Mouse (Mus musculus): Measurements from ENCODE around the gene Dcdc2b. TPM values are rescaled to one million over a fixed set of nuclear protein-coding genes. Genes with fewer than 3 reads are reported as not detected.

Gene Dcdc2b
- polyA plus RNA-seq, 1 experiment = 0.46 TPM

DNA sequence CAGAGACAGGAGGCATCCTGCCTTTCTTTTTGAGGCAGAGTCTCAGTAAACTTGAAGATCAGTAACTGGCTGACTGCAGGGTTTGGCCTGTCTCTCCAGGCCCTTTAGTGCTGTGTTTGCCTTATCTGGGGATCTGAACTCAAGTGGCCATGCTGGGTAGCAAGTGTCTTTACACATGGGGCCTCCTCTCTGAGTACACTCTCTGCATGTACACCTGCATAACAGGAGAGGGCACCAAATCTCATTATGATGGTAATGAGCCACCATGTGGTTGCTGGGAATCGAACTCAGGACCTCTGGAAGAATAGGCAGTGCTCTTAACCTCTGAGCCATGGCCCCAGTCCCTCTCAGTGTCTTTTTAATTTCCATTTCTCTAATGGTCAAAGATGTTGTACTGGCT is 31.8 kb downstream of the Dcdc2b start:
- Histone ChIP-seq H3K4me1 (peaks cover 26% of the 10 kb centered on the region), H3K27me3 (replicated peaks) (peaks cover 5% of the 10 kb centered on the region), H3K9me3 (no peaks in the 10 kb centered on the region), H3K4me3 (replicated peaks) (no peak overlapping the region), H3K36me3 (replicated peaks; ENCODE audit: low read length) (no peaks in the 10 kb centered on the region)
- TF ChIP-seq FLI1 (IDR thresholded peaks at IDR 0.05; ENCODE audit: low read length) = no peak
- no peak for TF ChIP-seq GATA1 (IDR thresholded peaks at IDR 0.05; ENCODE audit: borderline replicate concordance, low read length)

DNA sequence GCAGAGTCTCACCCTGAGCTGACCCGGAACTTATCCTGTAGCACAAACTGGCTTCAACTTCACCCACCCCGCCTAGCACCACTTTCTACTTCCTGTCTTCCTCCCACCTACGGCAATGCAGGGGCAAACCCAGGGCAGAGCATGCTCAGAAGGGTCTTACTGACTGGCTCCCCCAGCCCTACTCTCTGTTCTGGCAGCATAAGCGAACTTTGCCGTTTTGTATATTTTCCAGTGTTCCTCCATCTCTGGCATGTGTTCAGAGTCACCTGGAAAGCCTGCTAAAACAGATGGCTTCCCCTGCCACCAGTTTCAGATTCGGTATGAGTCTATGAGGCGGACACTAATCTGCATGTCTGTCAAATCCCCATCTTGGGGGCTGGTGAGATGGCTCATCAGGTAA is 33.7 kb downstream of the Dcdc2b start:
- Histone ChIP-seq H3K9me3 (no peaks in the 10 kb centered on the region), H3K27me3 (replicated peaks) (peaks cover 5% of the 10 kb centered on the region), H3K36me3 (replicated peaks; ENCODE audit: low read length) (no peaks in the 10 kb centered on the region), H3K4me3 (replicated peaks) (no peak overlapping the region), H3K4me1 (peaks cover 40% of the 10 kb centered on the region)
- no peak for TF ChIP-seq GATA1 (IDR thresholded peaks at IDR 0.05; ENCODE audit: borderline replicate concordance, low read length)
- TF ChIP-seq FLI1 (IDR thresholded peaks at IDR 0.05; ENCODE audit: low read length) = no peak

DNA sequence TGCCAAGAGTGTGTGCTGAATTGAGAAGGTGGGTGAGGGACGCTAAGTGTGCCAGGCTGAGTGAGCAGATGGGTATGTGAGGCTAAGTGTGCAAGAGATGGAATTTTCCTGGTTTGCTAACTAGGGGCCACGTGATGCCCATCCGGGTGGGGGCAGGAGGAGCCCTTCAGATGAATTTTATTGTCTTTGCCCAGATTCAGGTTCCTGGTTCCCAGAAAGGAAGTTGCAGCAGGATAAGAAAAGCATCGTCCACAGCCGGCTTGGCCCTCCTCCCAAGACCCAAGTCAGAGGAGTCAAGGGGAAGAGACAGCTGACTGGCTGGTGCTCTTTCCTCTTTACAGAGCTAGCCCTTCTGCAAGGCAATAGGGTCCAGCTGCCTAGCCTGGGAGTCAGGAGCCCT is 35.6 kb downstream of the Dcdc2b start, which contains the start of gene Fam167b:
Gene Fam167b, minus strand, starts transcription at position 84 of the 400 bp plus-strand sequence.
- Histone ChIP-seq H3K27me3 (replicated peaks) (peaks cover 8% of the 10 kb centered on the region), H3K4me3 (replicated peaks) (no peak within 1 kb of the TSS), H3K4me1 (peaks cover 48% of the 10 kb centered on the region), H3K9me3 (no peaks in the 10 kb centered on the region), H3K36me3 (replicated peaks; ENCODE audit: low read length) (no peaks in the 10 kb centered on the region)
- TF ChIP-seq FLI1 (IDR thresholded peaks at IDR 0.05; ENCODE audit: low read length) = no peak
- no peak for TF ChIP-seq GATA1 (IDR thresholded peaks at IDR 0.05; ENCODE audit: borderline replicate concordance, low read length)

DNA sequence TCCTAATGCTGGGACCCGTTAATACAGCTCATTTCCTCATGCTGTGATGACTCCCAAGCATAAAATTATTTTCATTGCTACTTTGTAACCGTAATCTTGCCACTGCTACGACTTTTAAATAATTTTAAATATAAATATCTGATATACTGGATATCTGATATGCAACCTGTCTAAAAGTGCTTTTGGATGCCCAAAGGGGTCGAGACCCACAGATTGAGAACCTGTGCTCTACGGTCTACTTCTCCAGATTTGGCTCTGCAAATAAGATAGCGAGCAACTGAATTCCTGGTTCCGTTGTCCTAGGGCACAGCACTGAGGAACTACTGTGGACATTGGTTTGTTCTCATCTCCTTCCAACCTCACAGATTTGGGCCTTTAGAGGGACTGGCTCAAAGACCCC is 36.4 kb downstream of the Dcdc2b start:
- no peaks in the 10 kb centered on the region for H3K9me3 ChIP-seq
- H3K4me1 ChIP-seq = peaks cover 56% of the 10 kb centered on the region

DNA sequence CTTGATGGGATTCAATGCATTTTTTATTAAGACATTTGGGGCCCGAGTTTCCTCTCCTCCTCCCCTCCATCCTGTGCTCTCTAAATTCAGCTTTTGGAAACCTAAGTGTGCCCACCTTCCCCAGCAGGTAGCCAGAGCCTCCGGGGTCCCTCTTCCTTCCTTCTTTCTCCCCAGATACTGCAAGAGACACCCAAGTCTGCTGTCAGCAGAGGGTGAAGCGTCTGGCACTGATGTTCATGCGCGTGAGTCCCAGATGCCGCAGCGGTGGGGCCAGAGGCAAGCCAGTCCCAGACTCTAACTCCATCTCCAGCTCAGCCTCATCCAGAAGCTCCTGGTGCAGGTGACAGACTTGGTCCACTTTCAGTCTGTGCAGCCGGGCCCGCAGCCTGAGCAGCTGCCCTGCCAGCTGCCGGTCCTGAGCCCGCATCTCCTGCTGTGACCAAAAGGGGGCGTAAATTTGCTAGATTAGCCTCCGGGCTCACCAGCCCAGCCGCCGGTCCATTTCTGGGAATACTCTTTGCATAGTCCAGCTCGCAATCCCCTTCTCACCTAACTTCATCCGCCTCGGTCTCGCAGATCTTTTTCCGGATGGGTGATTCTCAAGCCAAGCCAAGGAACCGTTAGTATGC is 37.1 kb downstream of the Dcdc2b start:
- peak overlapping the region; percentile 56 for H3K4me3 ChIP-seq (replicated peaks)
- H3K4me1 ChIP-seq = peaks cover 57% of the 10 kb centered on the region

More for the DNA sequence above, 36.4 kb downstream of the Dcdc2b start:
- Histone ChIP-seq H3K4me3 (replicated peaks) (no peak overlapping the region), H3K27me3 (replicated peaks) (peaks cover 15% of the 10 kb centered on the region), H3K36me3 (replicated peaks; ENCODE audit: low read length) (no peaks in the 10 kb centered on the region)
- TF ChIP-seq FLI1 (IDR thresholded peaks at IDR 0.05; ENCODE audit: low read length) (no peak), GATA1 (IDR thresholded peaks at IDR 0.05; ENCODE audit: borderline replicate concordance, low read length) (no peak)

DNA sequence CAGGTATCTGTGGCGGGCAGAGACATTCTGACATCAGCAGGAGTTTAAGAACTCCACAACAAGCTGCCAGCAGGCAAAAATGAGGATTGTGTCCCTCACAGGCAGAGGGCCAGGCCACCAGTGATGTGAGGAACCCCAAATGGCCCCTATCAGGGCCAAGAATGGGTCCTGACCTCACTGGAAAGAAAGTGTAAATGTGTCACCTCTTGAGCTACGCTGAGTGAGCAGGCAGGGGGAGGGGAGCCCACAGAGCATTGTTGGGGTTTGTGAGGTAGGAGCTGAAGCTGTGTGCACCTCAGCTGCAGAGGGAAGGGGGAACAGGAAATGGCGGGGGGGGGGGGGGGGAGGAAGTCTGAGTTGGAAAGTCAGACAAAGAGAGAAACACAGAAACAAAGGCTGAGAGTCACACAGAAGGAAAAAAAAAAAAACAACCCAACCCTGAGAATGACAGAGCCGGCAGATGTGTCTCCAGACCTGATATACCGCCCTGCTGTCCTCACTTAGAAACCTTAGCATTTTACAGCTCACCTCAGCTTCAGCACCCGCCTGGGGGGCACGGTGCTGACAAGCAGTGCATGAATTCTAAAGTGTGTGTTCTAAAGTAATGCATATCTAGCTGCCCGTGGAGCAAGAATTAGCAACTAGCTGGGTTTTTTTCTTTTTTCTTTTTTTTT is 38.7 kb downstream of the Dcdc2b start:
- Histone ChIP-seq H3K4me1 (peaks cover 55% of the 10 kb centered on the region), H3K36me3 (replicated peaks; ENCODE audit: low read length) (no peaks in the 10 kb centered on the region), H3K27me3 (replicated peaks) (peaks cover 15% of the 10 kb centered on the region), H3K4me3 (replicated peaks) (peak overlapping the region; percentile 82), H3K9me3 (no peaks in the 10 kb centered on the region)
- TF ChIP-seq FLI1 (IDR thresholded peaks at IDR 0.05; ENCODE audit: low read length) = no peak
- no peak for TF ChIP-seq GATA1 (IDR thresholded peaks at IDR 0.05; ENCODE audit: borderline replicate concordance, low read length)

More for the DNA sequence above, 37.1 kb downstream of the Dcdc2b start:
- Histone ChIP-seq H3K27me3 (replicated peaks) (peaks cover 15% of the 10 kb centered on the region), H3K36me3 (replicated peaks; ENCODE audit: low read length) (no peaks in the 10 kb centered on the region), H3K9me3 (no peaks in the 10 kb centered on the region)
- TF ChIP-seq GATA1 (IDR thresholded peaks at IDR 0.05; ENCODE audit: borderline replicate concordance, low read length) = no peak
- TF ChIP-seq FLI1 (IDR thresholded peaks at IDR 0.05; ENCODE audit: low read length) = no peak

DNA sequence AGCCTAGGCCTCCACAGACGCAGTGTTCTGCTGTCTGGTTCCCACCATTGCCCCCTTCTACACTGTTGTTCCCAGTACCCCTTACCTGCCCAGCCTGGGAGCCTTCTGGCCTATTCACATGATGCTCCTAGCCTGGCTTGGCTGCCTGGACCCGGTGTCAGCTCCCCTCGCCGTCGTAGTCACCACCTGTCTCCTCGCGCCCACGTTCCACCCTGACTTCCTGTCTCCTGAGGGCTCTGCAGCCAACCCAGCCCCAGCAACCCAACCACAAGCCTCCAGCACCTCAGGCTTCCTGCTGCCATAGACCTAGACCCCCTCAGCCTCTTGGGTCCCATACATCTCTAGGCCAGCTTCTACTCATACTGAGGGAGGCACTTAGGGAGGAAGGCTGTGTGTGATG is 40.6 kb downstream of the Dcdc2b start, which contains the start of gene Lck:
Gene Lck, minus strand, starts transcription at position 212 of the 400 bp plus-strand sequence.
- peaks cover 48% of the 10 kb centered on the region for H3K4me1 ChIP-seq
- no peaks in the 10 kb centered on the region for H3K36me3 ChIP-seq (replicated peaks; ENCODE audit: low read length)
- peaks cover 14% of the 10 kb centered on the region for H3K27me3 ChIP-seq (replicated peaks)
- no peaks in the 10 kb centered on the region for H3K9me3 ChIP-seq
- TF ChIP-seq GATA1 (IDR thresholded peaks at IDR 0.05; ENCODE audit: borderline replicate concordance, low read length) (no peak), FLI1 (IDR thresholded peaks at IDR 0.05; ENCODE audit: low read length) (no peak)
- peak within 1 kb of the TSS; percentile 14 for H3K4me3 ChIP-seq (replicated peaks)

DNA sequence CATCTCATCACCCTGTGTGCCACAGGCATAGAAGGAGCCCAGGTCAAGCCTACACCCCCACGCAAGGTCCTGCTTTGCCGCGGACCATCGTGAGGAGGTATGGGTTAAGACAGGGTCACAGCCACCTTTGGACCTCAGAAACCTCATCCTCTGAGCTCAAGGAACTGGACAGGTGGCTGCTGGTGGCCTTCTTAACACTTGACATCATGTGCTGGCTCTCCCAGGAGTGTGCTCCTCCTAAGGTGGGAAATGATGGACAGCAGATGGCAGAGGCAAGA is 41.0 kb downstream of the Dcdc2b start:
- no peak for TF ChIP-seq FLI1 (IDR thresholded peaks at IDR 0.05; ENCODE audit: low read length)
- no peak for TF ChIP-seq GATA1 (IDR thresholded peaks at IDR 0.05; ENCODE audit: borderline replicate concordance, low read length)
- H3K36me3 ChIP-seq (replicated peaks; ENCODE audit: low read length) = no peaks in the 10 kb centered on the region
- H3K4me3 ChIP-seq (replicated peaks) = no peak overlapping the region
- H3K4me1 ChIP-seq = peaks cover 44% of the 10 kb centered on the region
- H3K27me3 ChIP-seq (replicated peaks) = peaks cover 10% of the 10 kb centered on the region
- H3K9me3 ChIP-seq = no peaks in the 10 kb centered on the region

DNA sequence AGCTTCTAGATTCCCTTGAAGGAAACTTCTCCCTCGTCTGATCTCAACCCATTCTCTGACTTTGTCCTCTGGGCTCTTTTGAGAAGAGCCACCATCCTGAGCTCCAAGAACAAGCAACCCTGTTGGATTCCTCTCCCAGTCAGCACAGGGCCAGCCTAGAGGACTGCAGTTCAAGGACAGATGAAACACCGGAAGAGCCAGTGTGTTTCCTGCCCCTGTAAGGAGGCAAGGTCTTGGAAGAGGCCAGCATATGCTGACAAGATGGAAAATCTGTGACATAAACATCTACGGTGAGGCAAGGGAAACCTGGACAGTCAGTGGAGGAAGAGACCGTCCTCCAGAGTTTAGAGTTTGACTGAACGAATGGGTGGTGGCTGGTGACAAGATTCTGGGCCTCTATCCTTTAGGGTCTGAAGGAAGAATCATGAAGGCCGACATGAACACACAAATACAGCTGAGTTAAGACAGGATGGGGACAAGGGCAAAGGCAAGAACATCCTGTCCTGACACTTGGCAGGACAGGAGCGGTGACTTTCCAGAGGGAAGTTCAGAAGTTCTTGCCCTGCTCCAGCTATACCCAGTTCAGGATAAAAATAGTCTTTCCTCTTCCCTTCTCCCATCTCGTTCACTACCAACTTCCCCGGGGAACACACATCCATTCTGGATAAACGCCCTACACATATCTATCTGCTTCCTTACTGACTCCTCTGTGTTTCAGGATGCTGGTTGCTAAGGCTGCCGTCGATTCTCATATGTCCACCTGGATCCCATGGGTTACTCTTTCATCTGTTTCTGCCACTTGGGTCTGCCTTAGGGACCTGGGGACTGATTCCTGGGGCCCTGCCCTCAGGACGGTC is 41.6 kb downstream of the Dcdc2b start:
- no peaks in the 10 kb centered on the region for H3K9me3 ChIP-seq
- no peak overlapping the region for H3K4me3 ChIP-seq (replicated peaks)
- H3K36me3 ChIP-seq (replicated peaks; ENCODE audit: low read length) = no peaks in the 10 kb centered on the region
- TF ChIP-seq FLI1 (IDR thresholded peaks at IDR 0.05; ENCODE audit: low read length) (no peak), GATA1 (IDR thresholded peaks at IDR 0.05; ENCODE audit: borderline replicate concordance, low read length) (no peak)
- peaks cover 42% of the 10 kb centered on the region for H3K4me1 ChIP-seq
- peaks cover 10% of the 10 kb centered on the region for H3K27me3 ChIP-seq (replicated peaks)
